Mouse (Mus musculus): ENCODE results near the gene Cdca7l. TPM values are rescaled to one million over a fixed set of nuclear protein-coding genes. Genes with fewer than 3 reads are reported as not detected.
"Not testable (repeated sequence)": the region's sequence is repeated elsewhere in the genome, so short reads cannot be mapped to it uniquely, and the experiment has no call there.

Gene Cdca7l
- polyA plus RNA-seq (2012; fragmentation: generic; extraction: Trizol), result 13.7 TPM
- long read RNA-seq, experiment 1, transcript Cdca7l-201 (10 exons, 2,957 nt), result major isoform, 14 of 32 reads
- long read RNA-seq, experiment 1, partial matches to known transcripts, result 4 of 32 reads
- long read RNA-seq, experiment 1, other reads (novel, unspliced or antisense), result 14 of 32 reads
- long read RNA-seq, experiment 2, transcript Cdca7l-201 (10 exons, 2,957 nt), result major isoform, 169 of 335 reads
- long read RNA-seq, experiment 2, partial matches to known transcripts, result 4 of 335 reads
- long read RNA-seq, experiment 2, other reads (novel, unspliced or antisense), result 162 of 335 reads

GRCm38 (mm10) chr12:117803989-117804388 lies at the start of gene Cdca7l:
Gene Cdca7l, plus strand, starts transcription at chr12:117804289.
- H3K79me2 ChIP-seq (ENCODE audit: control insufficient read depth, insufficient read depth); H3K79me3 ChIP-seq (ENCODE audit: low read depth); H3K4me3 ChIP-seq (ENCODE audit: insufficient read depth, poor library complexity, severe bottlenecking); H3K36me3 ChIP-seq (ENCODE audit: control insufficient read depth, insufficient read depth); H3K27me3 ChIP-seq (ENCODE audit: control insufficient read depth, insufficient read depth, insufficient read length); H3ac ChIP-seq (ENCODE audit: control insufficient read depth, insufficient read length, low read depth): not testable (repeated sequence)

GRCm38 (mm10) chr12:117756010-117756409 lies 48.1 kb upstream of the Cdca7l start:
- Histone ChIP-seq H3K4me3 (ENCODE audit: insufficient read depth, poor library complexity, severe bottlenecking) (no peak overlapping the region), H3K79me2 (ENCODE audit: control insufficient read depth, insufficient read depth) (no peaks in the 10 kb centered on the region), H3K79me3 (ENCODE audit: low read depth) (no peaks in the 10 kb centered on the region), H3ac (ENCODE audit: control insufficient read depth, insufficient read length, low read depth) (no peak overlapping the region), H3K27me3 (ENCODE audit: control insufficient read depth, insufficient read depth, insufficient read length) (peaks cover 6% of the 10 kb centered on the region), H3K36me3 (ENCODE audit: control insufficient read depth, insufficient read depth) (no peaks in the 10 kb centered on the region)
- TF ChIP-seq MYOD1 (IDR thresholded peaks at IDR 0.05; ENCODE audit: control insufficient read depth, insufficient read length, low read depth), result no peak
- no peak for TF ChIP-seq MYOG (IDR thresholded peaks at IDR 0.05; ENCODE audit: control insufficient read depth, extremely low read depth, insufficient read length)
- no peak for TF ChIP-seq CTCF (IDR thresholded peaks at IDR 0.05; ENCODE audit: control insufficient read depth, insufficient read depth, insufficient read length)
- TF ChIP-seq MAX (IDR thresholded peaks at IDR 0.05), result no peak
- TF ChIP-seq FOSL1 (IDR thresholded peaks at IDR 0.05; ENCODE audit: insufficient read depth, low read length, poor library complexity, severe bottlenecking), result no peak

- Histone ChIP-seq H3K27me3 (ENCODE audit: control insufficient read depth, insufficient read depth, insufficient read length) (peaks cover 3% of the 10 kb centered on the region), H3K36me3 (ENCODE audit: control insufficient read depth, insufficient read depth) (no peaks in the 10 kb centered on the region), H3K79me3 (ENCODE audit: low read depth) (no peaks in the 10 kb centered on the region), H3ac (ENCODE audit: control insufficient read depth, insufficient read length, low read depth) (no peak overlapping the region), H3K79me2 (ENCODE audit: control insufficient read depth, insufficient read depth) (no peaks in the 10 kb centered on the region), H3K4me3 (ENCODE audit: insufficient read depth, poor library complexity, severe bottlenecking) (no peak overlapping the region)
- TF ChIP-seq CTCF (IDR thresholded peaks at IDR 0.05; ENCODE audit: control insufficient read depth, insufficient read depth, insufficient read length) (no peak), USF1 (IDR thresholded peaks at IDR 0.05; ENCODE audit: low read depth) (no peak), MAX (IDR thresholded peaks at IDR 0.05) (no peak), FOSL1 (IDR thresholded peaks at IDR 0.05; ENCODE audit: insufficient read depth, low read length, poor library complexity, severe bottlenecking) (no peak), CEBPB (IDR thresholded peaks at IDR 0.05; ENCODE audit: low read depth) (no peak), MYOG (IDR thresholded peaks at IDR 0.05; ENCODE audit: control insufficient read depth, extremely low read depth, insufficient read length) (no peak), MYOD1 (IDR thresholded peaks at IDR 0.05; ENCODE audit: control insufficient read depth, insufficient read length, low read depth) (no peak)
Observed at GRCm38 (mm10) chr12:117760373-117760772, 43.7 kb upstream of the Cdca7l start.

- Histone ChIP-seq H3K79me3 (ENCODE audit: low read depth) (no peaks in the 10 kb centered on the region), H3ac (ENCODE audit: control insufficient read depth, insufficient read length, low read depth) (no peak overlapping the region), H3K4me3 (ENCODE audit: insufficient read depth, poor library complexity, severe bottlenecking) (no peak overlapping the region), H3K79me2 (ENCODE audit: control insufficient read depth, insufficient read depth) (no peaks in the 10 kb centered on the region), H3K27me3 (ENCODE audit: control insufficient read depth, insufficient read depth, insufficient read length) (peaks cover 3% of the 10 kb centered on the region), H3K36me3 (ENCODE audit: control insufficient read depth, insufficient read depth) (no peaks in the 10 kb centered on the region)
- no peak for TF ChIP-seq MYOG (IDR thresholded peaks at IDR 0.05; ENCODE audit: control insufficient read depth, extremely low read depth, insufficient read length)
- TF ChIP-seq CTCF (IDR thresholded peaks at IDR 0.05; ENCODE audit: control insufficient read depth, insufficient read depth, insufficient read length), result no peak
- TF ChIP-seq USF1 (IDR thresholded peaks at IDR 0.05; ENCODE audit: low read depth), result no peak
- TF ChIP-seq FOSL1 (IDR thresholded peaks at IDR 0.05; ENCODE audit: insufficient read depth, low read length, poor library complexity, severe bottlenecking), result no peak
- TF ChIP-seq MYOD1 (IDR thresholded peaks at IDR 0.05; ENCODE audit: control insufficient read depth, insufficient read length, low read depth), result no peak
- TF ChIP-seq MAX (IDR thresholded peaks at IDR 0.05), result no peak
- no peak for TF ChIP-seq CEBPB (IDR thresholded peaks at IDR 0.05; ENCODE audit: low read depth)
Observed at GRCm38 (mm10) chr12:117760846-117761245, 43.2 kb upstream of the Cdca7l start.

- TF ChIP-seq MAX (IDR thresholded peaks at IDR 0.05) (no peak), MYOG (IDR thresholded peaks at IDR 0.05; ENCODE audit: control insufficient read depth, extremely low read depth, insufficient read length) (no peak), CTCF (IDR thresholded peaks at IDR 0.05; ENCODE audit: control insufficient read depth, insufficient read depth, insufficient read length) (no peak), CEBPB (IDR thresholded peaks at IDR 0.05; ENCODE audit: low read depth) (no peak), FOSL1 (IDR thresholded peaks at IDR 0.05; ENCODE audit: insufficient read depth, low read length, poor library complexity, severe bottlenecking) (no peak), USF1 (IDR thresholded peaks at IDR 0.05; ENCODE audit: low read depth) (no peak), MYOD1 (IDR thresholded peaks at IDR 0.05; ENCODE audit: control insufficient read depth, insufficient read length, low read depth) (no peak)
- Histone ChIP-seq H3K79me3 (ENCODE audit: low read depth) (no peaks in the 10 kb centered on the region), H3K27me3 (ENCODE audit: control insufficient read depth, insufficient read depth, insufficient read length) (peaks cover 3% of the 10 kb centered on the region), H3ac (ENCODE audit: control insufficient read depth, insufficient read length, low read depth) (no peak overlapping the region), H3K36me3 (ENCODE audit: control insufficient read depth, insufficient read depth) (no peaks in the 10 kb centered on the region), H3K4me3 (ENCODE audit: insufficient read depth, poor library complexity, severe bottlenecking) (no peak overlapping the region), H3K79me2 (ENCODE audit: control insufficient read depth, insufficient read depth) (no peaks in the 10 kb centered on the region)
Observed at GRCm38 (mm10) chr12:117761698-117762097, 42.4 kb upstream of the Cdca7l start.

- Histone ChIP-seq H3K36me3 (ENCODE audit: control insufficient read depth, insufficient read depth) (no peaks in the 10 kb centered on the region), H3K4me3 (ENCODE audit: insufficient read depth, poor library complexity, severe bottlenecking) (no peak overlapping the region), H3K27me3 (ENCODE audit: control insufficient read depth, insufficient read depth, insufficient read length) (peaks cover 5% of the 10 kb centered on the region), H3K79me3 (ENCODE audit: low read depth) (no peaks in the 10 kb centered on the region), H3K79me2 (ENCODE audit: control insufficient read depth, insufficient read depth) (no peaks in the 10 kb centered on the region), H3ac (ENCODE audit: control insufficient read depth, insufficient read length, low read depth) (no peak overlapping the region)
- TF ChIP-seq CEBPB (IDR thresholded peaks at IDR 0.05; ENCODE audit: low read depth) (no peak), USF1 (IDR thresholded peaks at IDR 0.05; ENCODE audit: low read depth) (no peak), MYOD1 (IDR thresholded peaks at IDR 0.05; ENCODE audit: control insufficient read depth, insufficient read length, low read depth) (no peak), CTCF (IDR thresholded peaks at IDR 0.05; ENCODE audit: control insufficient read depth, insufficient read depth, insufficient read length) (no peak), MYOG (IDR thresholded peaks at IDR 0.05; ENCODE audit: control insufficient read depth, extremely low read depth, insufficient read length) (no peak), MAX (IDR thresholded peaks at IDR 0.05) (no peak), FOSL1 (IDR thresholded peaks at IDR 0.05; ENCODE audit: insufficient read depth, low read length, poor library complexity, severe bottlenecking) (no peak)
Observed at GRCm38 (mm10) chr12:117763247-117763646, 40.8 kb upstream of the Cdca7l start.

Measured in C2C12 (cell line).